Mouse (Mus musculus) CH12.LX (cell line): ENCODE measurements around the gene Olfr153.

ENCODE experiments used
- CHD1 ChIP-seq: IDR thresholded peaks from 2 replicates; pipeline ENCODE4 v1.6.1; 2012; ENCODE audit warnings: low read depth, low read length, improper control_type of control experiment, inconsistent platforms
- CTCF ChIP-seq, 2 experiments: IDR thresholded peaks in 1 of 2; conservative IDR thresholded peaks in 1 of 2; 2 replicates each; pipeline ENCODE4 v1.5.1; 2011 to 2012; ENCODE audit warnings: low read depth in 2 of 2, low read length in 2 of 2, improper control_type of control experiment in 1 of 2, inconsistent platforms in 1 of 2, mild to moderate bottlenecking in 1 of 2, moderate library complexity in 1 of 2
- EP300 ChIP-seq: IDR thresholded peaks from 2 replicates; pipeline ENCODE4 v1.6.1; 2011; ENCODE audit warnings: low read length, improper control_type of control experiment
- JUND ChIP-seq: conservative IDR thresholded peaks from 2 replicates; pipeline ENCODE4 v1.6.1; 2011; ENCODE audit warnings: low read depth, low read length, improper control_type of control experiment
- MXI1 ChIP-seq: IDR thresholded peaks from 2 replicates; pipeline ENCODE4 v1.6.1; 2011; ENCODE audit warnings: mild to moderate bottlenecking, low read depth, low read length, improper control_type of control experiment
- POLR2A ChIP-seq: IDR thresholded peaks from 2 replicates; pipeline ENCODE4 v1.6.1; 2011; ENCODE audit warnings: low read depth, mild to moderate bottlenecking, improper control_type of control experiment, low read length

DNA sequence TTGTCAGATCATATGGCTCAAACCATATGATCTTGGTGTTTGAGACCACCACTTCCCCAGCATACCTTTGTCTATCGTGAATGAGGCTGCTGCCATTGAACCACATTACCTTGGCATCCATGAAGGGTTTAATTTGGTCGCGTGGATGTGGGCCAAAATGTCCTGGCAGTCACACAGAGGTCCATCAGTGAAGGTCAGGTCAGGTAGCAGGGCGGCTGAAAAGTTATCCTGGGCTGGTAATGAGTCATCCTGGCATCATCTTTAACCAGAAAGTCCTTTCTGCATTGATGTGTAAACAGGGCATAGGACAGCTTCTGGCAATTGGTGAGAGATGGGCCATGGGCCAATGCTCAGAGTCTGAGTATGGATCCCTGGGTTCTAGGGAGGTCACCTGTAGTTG is 10.9 kb upstream of the Olfr153 start:
- TF ChIP-seq POLR2A = no peak
- no peak for TF ChIP-seq EP300
- TF ChIP-seq MXI1 = no peak
- no peak for TF ChIP-seq JUND
- no peak for TF ChIP-seq CTCF (conservative IDR thresholded peaks at IDR 0.05 in 1 of 2, IDR thresholded peaks at IDR 0.05 in 1 of 2; ENCODE audit: low read depth in 2 of 2, low read length in 2 of 2)
- no peak for TF ChIP-seq CHD1
